In genomic region chr6:115732341-115732928, GRCm38 (mm10) we compare ENCODE assay signal across 18 mouse cellular contexts. TPM values are rescaled to one million over a fixed set of nuclear protein-coding genes. Genes with fewer than 3 reads are reported as not detected.
DNase-seq lines count a peak whose midpoint lies in the region; ATAC-seq and TF ChIP-seq lines count a peak whose summit lies in the region.
"Had no signal": no experiment of that assay in that cellular context is flagged by ENCODE, and none has a peak within 500 bp of the region (broad histone marks: within the 10 kb centered on the region; RNA-seq: fewer than 3 reads in every experiment).

No protein-coding gene starts in this region.

- no peak for ATAC-seq in kidney, postnatal 0 days (replicated peaks; ENCODE audit: low FRiP score, low read depth)
- no peak for ATAC-seq in stomach, postnatal 0 days (ENCODE audit: low FRiP score, low TSS enrichment)
- ATAC-seq: intestine, embryonic 16.5 days; midbrain, embryonic 15.5 days had no signal

- H3K9ac ChIP-seq in kidney, postnatal 0 days (ENCODE audit: low read depth, low read length) = no peak overlapping the region
- H3K9ac ChIP-seq in stomach, postnatal 0 days (ENCODE audit: low read length) = no peak overlapping the region
- H3K9ac ChIP-seq: embryonic facial prominence, embryonic 13.5 days; hindbrain, embryonic 12.5 days; midbrain, embryonic 15.5 days had no signal

- H3K4me1 ChIP-seq in kidney, postnatal 0 days (replicated peaks; ENCODE audit: insufficient read depth, low read length) = peaks cover 6% of the 10 kb centered on the region
- no peaks in the 10 kb centered on the region for H3K4me1 ChIP-seq in stomach, postnatal 0 days (replicated peaks; ENCODE audit: control insufficient read depth, insufficient read depth)
- H3K4me1 ChIP-seq: hindbrain, embryonic 12.5 days; midbrain, embryonic 15.5 days had no signal

- TF ChIP-seq CTCF in kidney, postnatal 0 days (IDR thresholded peaks at IDR 0.05; ENCODE audit: low read depth) = no peak
- peak; percentile 22; the same call in 1 of the 2 replicates for TF ChIP-seq CTCF in stomach, postnatal 0 days (IDR thresholded peaks at IDR 0.05; ENCODE audit: low read depth)
- no peak for TF ChIP-seq CTCF in left cerebral cortex, adult 2 months (IDR thresholded peaks at IDR 0.05)

- intact Hi-C loops in left cerebral cortex, adult 2 months (cut with DNase I) = no loop called here

- no peaks in the 10 kb centered on the region for H3K36me3 ChIP-seq in kidney, postnatal 0 days (ENCODE audit: insufficient read depth, low read length)
- no peaks in the 10 kb centered on the region for H3K36me3 ChIP-seq in stomach, postnatal 0 days (ENCODE audit: control insufficient read depth, insufficient read depth, low read length)
- H3K36me3 ChIP-seq: embryonic facial prominence, embryonic 13.5 days; hindbrain, embryonic 12.5 days; midbrain, embryonic 15.5 days had no signal

- no peak overlapping the region for H3K4me2 ChIP-seq in kidney, postnatal 0 days (ENCODE audit: low read length)
- H3K4me2 ChIP-seq in stomach, postnatal 0 days (replicated peaks; ENCODE audit: low read depth) = no peak overlapping the region
- H3K4me2 ChIP-seq: embryonic facial prominence, embryonic 13.5 days; hindbrain, embryonic 12.5 days; midbrain, embryonic 15.5 days had no signal

- H3K27me3 ChIP-seq in kidney, postnatal 0 days (ENCODE audit: insufficient read depth, low read length) = no peaks in the 10 kb centered on the region
- H3K27me3 ChIP-seq in stomach, postnatal 0 days (ENCODE audit: control insufficient read depth, insufficient read depth, low read length) = no peaks in the 10 kb centered on the region
- H3K27me3 ChIP-seq: embryonic facial prominence, embryonic 13.5 days; hindbrain, embryonic 12.5 days; midbrain, embryonic 15.5 days had no signal

- peak; percentile 4 for DNase-seq in kidney, postnatal 0 days (ENCODE audit: low spot score)
- DNase-seq in kidney, postnatal 4 days = no peak
- DNase-seq in retina, postnatal 1 day = peak; percentile 6
- no peak for DNase-seq in retina, embryonic 14.5 days (ENCODE audit: low spot score)
- DNase-seq in ZHBTc4 (ENCODE audit: low read depth, low spot score) = peak; percentile 62
- no peak for DNase-seq in stomach, postnatal 0 days (ENCODE audit: low spot score)
- DNase-seq in left cerebral cortex, adult 2 months (ENCODE audit: extremely low spot score in 1 of 2, low spot score in 2 of 2) = no peak
- DNase-seq in spleen, postnatal 14 days (ENCODE audit: low spot score in 2 of 2) = no peak
- DNase-seq: adrenal gland, adult 2 months; cerebellum, adult 9-11 months; left cerebral cortex, postnatal 4 days; liver; thymus, adult 18-20 months had no signal

- no peak overlapping the region for H3K4me3 ChIP-seq in kidney, postnatal 0 days (replicated peaks; ENCODE audit: low read depth, low read length)
- no peak overlapping the region for H3K4me3 ChIP-seq in stomach, postnatal 0 days (ENCODE audit: low read depth, low read length)
- no peak overlapping the region for H3K4me3 ChIP-seq in left cerebral cortex, adult 2 months
- H3K4me3 ChIP-seq: embryonic facial prominence, embryonic 13.5 days; hindbrain, embryonic 12.5 days; layer of hippocampus, adult 2 months; midbrain, embryonic 15.5 days had no signal

- 76% methylated on average over 22 of the region's 22 CpGs for WGBS in kidney, postnatal 0 days
- WGBS in stomach, postnatal 0 days = 72% methylated on average over 22 of the region's 22 CpGs

- no peaks in the 10 kb centered on the region for H3K9me3 ChIP-seq in kidney, postnatal 0 days (replicated peaks; ENCODE audit: low read length)
- H3K9me3 ChIP-seq in stomach, postnatal 0 days (ENCODE audit: control insufficient read depth, low read length) = no peaks in the 10 kb centered on the region
- H3K9me3 ChIP-seq: hindbrain, embryonic 12.5 days; midbrain, embryonic 15.5 days had no signal

- H3K27ac ChIP-seq in kidney, postnatal 0 days = no peak overlapping the region
- no peak overlapping the region for H3K27ac ChIP-seq in stomach, postnatal 0 days (replicated peaks)
- H3K27ac ChIP-seq in left cerebral cortex, adult 2 months = no peak overlapping the region
- H3K27ac ChIP-seq: embryonic facial prominence, embryonic 13.5 days; hindbrain, embryonic 12.5 days; layer of hippocampus, adult 2 months; midbrain, embryonic 15.5 days had no signal

- TF ChIP-seq EP300 in stomach, postnatal 0 days (optimal IDR thresholded peaks at IDR 0.05) = no peak

RNA-seq across cellular contexts. Expression of gene Tmem40, which starts 29.8 kb away (rescaled TPM):
- polyA plus RNA-seq in kidney, postnatal 0 days (2015; fragmentation: Nextera tagmentation; extraction: Ambion mirVana) = 1.0 and 1.8 TPM in 2 replicates
- 90.6 and 100.0 TPM in 2 replicates for polyA plus RNA-seq in stomach, postnatal 0 days (2015; fragmentation: Nextera tagmentation; extraction: Ambion mirVana)
- 1 to 10 TPM; 1.2 TPM for total RNA-seq in left cerebral cortex, adult 2 months (2021)
- polyA plus RNA-seq: adrenal gland, adult 2 months had no signal

RNA-seq across cellular contexts. Expression of gene Cand2, which starts 41.9 kb away (rescaled TPM):
- polyA plus RNA-seq in kidney, postnatal 0 days (2015; fragmentation: Nextera tagmentation; extraction: Ambion mirVana) = 10.4 and 12.1 TPM in 2 replicates
- polyA plus RNA-seq in stomach, postnatal 0 days (2015; fragmentation: Nextera tagmentation; extraction: Ambion mirVana) = 3.2 and 3.5 TPM in 2 replicates
- 1 to 10 TPM; 1.8 to 1.9 TPM for total RNA-seq in left cerebral cortex, adult 2 months (2021)

RNA-seq across cellular contexts. Expression of gene Raf1, which starts 56.0 kb away (rescaled TPM):
- 67.4 and 68.0 TPM in 2 replicates for polyA plus RNA-seq in kidney, postnatal 0 days (2015; fragmentation: Nextera tagmentation; extraction: Ambion mirVana)
- 67.1 and 70.8 TPM in 2 replicates for polyA plus RNA-seq in stomach, postnatal 0 days (2015; fragmentation: Nextera tagmentation; extraction: Ambion mirVana)
- 10 to 100 TPM; 85.4 to 89.8 TPM for total RNA-seq in left cerebral cortex, adult 2 months (2021)

Comparison
In these comparisons a context has a peak if more than half of its experiments do, and no peak if none do; other contexts are left out.
1. DNase-seq: peak in kidney, postnatal 0 days (single experiment), retina, postnatal 1 day (single experiment) and ZHBTc4 (single experiment); none in kidney, postnatal 4 days (0 of 2), retina, embryonic 14.5 days (single experiment), stomach, postnatal 0 days (single experiment), left cerebral cortex, adult 2 months (0 of 2) and spleen, postnatal 14 days (0 of 2).
2. RNA of gene Tmem40, which starts 29.8 kb away (polyA plus RNA-seq): 90.6 to 100.0 TPM in stomach, postnatal 0 days; 1.0 to 1.8 TPM in kidney, postnatal 0 days; every median in the first group is over 10 times any median in the second.